12 mouse cellular contexts compared by ENCODE assay signal in genomic region chr4:139823870-139824472, GRCm38 (mm10). TPM values are rescaled to one million over a fixed set of nuclear protein-coding genes. Genes with fewer than 3 reads are reported as not detected.
DNase-seq lines count a peak whose midpoint lies in the region; ATAC-seq and TF ChIP-seq lines count a peak whose summit lies in the region.
"Had no signal": no experiment of that assay in that cellular context is flagged by ENCODE, and none has a peak within 500 bp of the region (broad histone marks: within the 10 kb centered on the region; RNA-seq: fewer than 3 reads in every experiment).

No protein-coding gene starts in this region.

- no peaks in the 10 kb centered on the region for H3K79me2 ChIP-seq in myocyte (ENCODE audit: control insufficient read depth, insufficient read depth)

- no peak overlapping the region for H3ac ChIP-seq in myocyte (ENCODE audit: control insufficient read depth, insufficient read length)

- no peak for TF ChIP-seq POLR2A in myocyte (IDR thresholded peaks at IDR 0.05; ENCODE audit: insufficient read length, low read depth)

- intact Hi-C loops in gastrocnemius, adult 2 months (cut with DNase I) = no loop called here
- intact Hi-C loops in left cerebral cortex, postnatal 25 days (cut with DNase I) = no loop called here
- intact Hi-C loops in left cerebral cortex, adult 2 months (cut with DNase I) = no loop called here

- no peak for TF ChIP-seq CTCF in gastrocnemius, adult 2 months (IDR thresholded peaks at IDR 0.05)
- no peak for TF ChIP-seq CTCF in left cerebral cortex, adult 2 months (IDR thresholded peaks at IDR 0.05)

- peak overlapping the region; percentile 25; the same call in 1 of the 2 replicates for H3K9ac ChIP-seq in embryonic facial prominence, embryonic 12.5 days
- H3K9ac ChIP-seq in hindbrain, embryonic 16.5 days (ENCODE audit: low read depth, low read length) = peak overlapping the region; percentile 14; the same call in 1 of the 2 replicates
- H3K9ac ChIP-seq: stomach, embryonic 15.5 days had no signal

- peaks cover 98% of the 10 kb centered on the region for H3K27me3 ChIP-seq in embryonic facial prominence, embryonic 12.5 days
- H3K27me3 ChIP-seq in hindbrain, embryonic 16.5 days (replicated peaks; ENCODE audit: control insufficient read depth, insufficient read depth, low read length) = peaks cover 52% of the 10 kb centered on the region
- peaks cover 54% of the 10 kb centered on the region for H3K27me3 ChIP-seq in myocyte (ENCODE audit: control insufficient read depth, insufficient read depth, insufficient read length)

- peak overlapping the region; percentile 34 for H3K4me2 ChIP-seq in embryonic facial prominence, embryonic 12.5 days (replicated peaks)
- peak overlapping the region; percentile 34 for H3K4me2 ChIP-seq in hindbrain, embryonic 16.5 days (ENCODE audit: low read length)
- H3K4me2 ChIP-seq in myocyte (ENCODE audit: low read depth) = peak overlapping the region; percentile 12
- H3K4me2 ChIP-seq: stomach, embryonic 15.5 days had no signal

- no peaks in the 10 kb centered on the region for H3K9me3 ChIP-seq in embryonic facial prominence, embryonic 12.5 days
- H3K9me3 ChIP-seq in hindbrain, embryonic 16.5 days (ENCODE audit: control insufficient read depth, low read length) = no peaks in the 10 kb centered on the region
- H3K9me3 ChIP-seq: stomach, embryonic 15.5 days had no signal

- no peak for DNase-seq in gastrocnemius, adult 2 months
- DNase-seq in gastrocnemius, adult 8-10 months (ENCODE audit: low spot score in 2 of 2) = no peak
- DNase-seq in left cerebral cortex, postnatal 25 days (ENCODE audit: low spot score in 2 of 2) = no peak
- no peak for DNase-seq in left cerebral cortex, adult 2 months (ENCODE audit: extremely low spot score in 1 of 2, low spot score in 2 of 2)
- DNase-seq in lung, postnatal 14 days = no peak
- DNase-seq: layer of hippocampus, postnatal 36 days; lung, postnatal 4 days had no signal

- no peaks in the 10 kb centered on the region for H3K36me3 ChIP-seq in embryonic facial prominence, embryonic 12.5 days
- no peaks in the 10 kb centered on the region for H3K36me3 ChIP-seq in hindbrain, embryonic 16.5 days (ENCODE audit: control insufficient read depth, insufficient read depth, low read length)
- H3K36me3 ChIP-seq in myocyte (ENCODE audit: control insufficient read depth, insufficient read depth) = no peaks in the 10 kb centered on the region
- H3K36me3 ChIP-seq: stomach, embryonic 15.5 days had no signal

- H3K4me1 ChIP-seq in embryonic facial prominence, embryonic 12.5 days = peaks cover 24% of the 10 kb centered on the region
- peaks cover 21% of the 10 kb centered on the region for H3K4me1 ChIP-seq in hindbrain, embryonic 16.5 days (ENCODE audit: control insufficient read depth, insufficient read depth, low read depth, low read length)

- WGBS in embryonic facial prominence, embryonic 12.5 days = 1% methylated on average over 32 of the region's 32 CpGs
- WGBS in hindbrain, embryonic 16.5 days = under 1% methylated on average over 32 of the region's 32 CpGs

- H3K27ac ChIP-seq in gastrocnemius, adult 2 months = peak overlapping the region; percentile 38; the same call in 1 of the 2 replicates
- peak overlapping the region; percentile 32 for H3K27ac ChIP-seq in embryonic facial prominence, embryonic 12.5 days
- H3K27ac ChIP-seq in hindbrain, embryonic 16.5 days (ENCODE audit: low read depth, low read length) = no peak overlapping the region
- H3K27ac ChIP-seq in left cerebral cortex, adult 2 months = no peak overlapping the region
- H3K27ac ChIP-seq: stomach, embryonic 15.5 days had no signal

- no peak for ATAC-seq in embryonic facial prominence, embryonic 12.5 days (ENCODE audit: insufficient number of reproducible peaks, insufficient read depth, low FRiP score, low TSS enrichment)
- no peak for ATAC-seq in hindbrain, embryonic 16.5 days

- peak overlapping the region; percentile 69 for H3K4me3 ChIP-seq in gastrocnemius, adult 2 months
- peak overlapping the region; percentile 16 for H3K4me3 ChIP-seq in embryonic facial prominence, embryonic 12.5 days
- peak overlapping the region; percentile 17 for H3K4me3 ChIP-seq in hindbrain, embryonic 16.5 days (ENCODE audit: low read length)
- no peak overlapping the region for H3K4me3 ChIP-seq in myocyte
- H3K4me3 ChIP-seq in left cerebral cortex, adult 2 months = no peak overlapping the region
- H3K4me3 ChIP-seq: stomach, embryonic 15.5 days had no signal

TF ChIP-seq in myocyte, 11 proteins besides CTCF, POLR2A, EP300 and RAD21:
- TF ChIP-seq MAX (IDR thresholded peaks at IDR 0.05; ENCODE audit: low read depth) = no peak
- TF ChIP-seq SRF (IDR thresholded peaks at IDR 0.05; ENCODE audit: control insufficient read depth, insufficient read length, low read depth) = no peak
- TF ChIP-seq TCF3 (IDR thresholded peaks at IDR 0.05; ENCODE audit: insufficient read length, low read depth) = no peak
- TF ChIP-seq CEBPB (IDR thresholded peaks at IDR 0.05; ENCODE audit: insufficient read depth, poor library complexity, severe bottlenecking) = no peak
- TF ChIP-seq REST (IDR thresholded peaks at IDR 0.05; ENCODE audit: insufficient read depth, insufficient read length) = no peak
- TF ChIP-seq TCF12 (IDR thresholded peaks at IDR 0.05; ENCODE audit: insufficient read depth, poor library complexity, severe bottlenecking) = no peak
- TF ChIP-seq MYOG (IDR thresholded peaks at IDR 0.05; ENCODE audit: control insufficient read depth in 1 of 3, insufficient read depth in 1 of 3, insufficient read length in 2 of 3, low read depth in 2 of 3) = no peak
- no peak for TF ChIP-seq USF1 (IDR thresholded peaks at IDR 0.05; ENCODE audit: low read depth)
- TF ChIP-seq POLR2AphosphoS2 (IDR thresholded peaks at IDR 0.05; ENCODE audit: insufficient read length, low read depth) = no peak
- no peak for TF ChIP-seq MYOD1 (IDR thresholded peaks at IDR 0.05; ENCODE audit: control insufficient read depth in 1 of 3, insufficient read length in 2 of 3, low read depth in 2 of 3)
- TF ChIP-seq E2F4 (IDR thresholded peaks at IDR 0.05; ENCODE audit: insufficient read depth) = no peak

RNA-seq across cellular contexts. Expression of gene Pax7, which starts 9.4 kb away (rescaled TPM):
- total RNA-seq in gastrocnemius, adult 2 months (2021) = 1 to 10 TPM; 1.8 to 1.9 TPM
- 1 to 10 TPM in 1 of 4 experiments, under 1 TPM in 3; 0.54 to 1.1 (median 0.92) TPM for total RNA-seq in gastrocnemius, adult 8-10 months (2022)
- 1.3 and 1.4 TPM in 2 replicates for polyA plus RNA-seq in embryonic facial prominence, embryonic 12.5 days (2016; fragmentation: Nextera tagmentation; extraction: Ambion mirVana)
- 0.24 and 0.60 TPM in 2 replicates for polyA plus RNA-seq in hindbrain, embryonic 16.5 days (2015; fragmentation: Nextera tagmentation; extraction: Ambion mirVana)
- 0.37 TPM for polyA plus RNA-seq in myocyte (2012; fragmentation: generic; extraction: Trizol)
- not detected for total RNA-seq in left cerebral cortex, postnatal 25 days (2021)
- total RNA-seq in left cerebral cortex, adult 2 months (2021) = not detected
- total RNA-seq: common myeloid progenitor, adult 5-6 weeks had no signal

Comparison
In these comparisons a context has a peak if more than half of its experiments do, and no peak if none do; other contexts are left out.
1. H3K27ac ChIP-seq: peak in gastrocnemius, adult 2 months (single experiment) and embryonic facial prominence, embryonic 12.5 days (single experiment); none in hindbrain, embryonic 16.5 days (single experiment) and left cerebral cortex, adult 2 months (single experiment).
2. H3K4me3 ChIP-seq: peak in gastrocnemius, adult 2 months (single experiment), embryonic facial prominence, embryonic 12.5 days (single experiment) and hindbrain, embryonic 16.5 days (single experiment); none in myocyte (single experiment) and left cerebral cortex, adult 2 months (single experiment).
3. Peak in every context shown above with its lines, with median percentiles within 50 percentile points of each other: H3K4me2 ChIP-seq.